Mouse (Mus musculus): ENCODE measurements around the gene Guk1. TPM values are rescaled to one million over a fixed set of nuclear protein-coding genes. Genes with fewer than 3 reads are reported as not detected.

Gene Guk1
- polyA plus RNA-seq, 1 experiment from 2014 or later = 138 TPM

DNA sequence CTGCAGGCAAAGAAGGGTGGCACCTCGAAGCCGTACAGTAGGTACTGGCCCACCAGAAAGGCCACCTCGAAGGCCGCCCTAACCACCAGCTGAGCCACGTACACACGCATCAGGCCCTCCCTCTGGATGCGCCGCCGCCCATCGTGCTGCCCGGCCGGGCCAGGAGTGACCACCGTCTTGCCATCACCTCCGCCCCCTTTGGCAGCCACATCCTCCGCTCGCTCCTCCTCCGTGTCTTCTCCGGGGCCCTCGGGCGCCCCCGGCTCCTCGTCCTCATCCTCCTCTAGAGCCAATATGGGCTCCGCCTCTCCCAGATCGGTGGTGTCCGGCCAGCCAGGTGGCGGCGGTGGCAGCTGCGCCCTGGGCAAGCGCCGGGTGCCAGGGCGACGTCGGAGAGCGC, 15.1 kb downstream of the Guk1 start:
- Histone ChIP-seq H3K27ac (no peak overlapping the region), H3K9ac (no peak overlapping the region), H3K9me3 (no peaks in the 10 kb centered on the region), H3K36me3 (no peaks in the 10 kb centered on the region), H3K4me3 (peak overlapping the region; percentile 34), H3K27me3 (peaks cover 94% of the 10 kb centered on the region), H3K4me1 (0 out of 2 replicates have a peak, but pooled peaks cover 14% of the 10 kb centered on the region), H3K4me2 (replicated peaks) (peak overlapping the region; percentile 51)
- 6% methylated on average over 33 of the region's 34 CpGs for WGBS
- ATAC-seq (ENCODE audit: low FRiP score, low read depth) = no peak

DNA sequence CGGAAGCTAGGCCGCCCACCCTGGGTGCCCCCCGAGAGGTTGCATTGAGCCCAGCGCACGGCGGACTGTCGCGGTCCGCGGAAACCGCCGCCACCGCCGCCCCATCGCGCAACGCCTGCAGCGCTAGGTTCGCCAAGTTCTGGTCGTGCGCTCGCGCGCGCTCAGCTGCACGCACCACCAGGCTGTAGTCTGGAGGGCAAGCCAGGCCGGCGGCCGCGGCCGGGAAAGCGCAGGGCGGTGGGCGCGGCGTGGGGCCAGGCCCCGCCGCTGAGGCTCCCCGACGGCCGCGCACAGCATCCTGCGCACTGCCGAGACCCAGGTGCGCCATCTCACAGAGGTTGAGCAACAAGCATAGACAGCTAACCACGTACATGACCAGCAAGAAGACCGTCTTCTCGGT, 15.5 kb downstream of the Guk1 start:
- ATAC-seq (ENCODE audit: low FRiP score, low read depth) = no peak
- Histone ChIP-seq H3K9me3 (no peaks in the 10 kb centered on the region), H3K4me2 (replicated peaks) (peak overlapping the region; percentile 51), H3K4me1 (0 out of 2 replicates have a peak, but pooled peaks cover 14% of the 10 kb centered on the region), H3K9ac (no peak overlapping the region), H3K4me3 (peak overlapping the region; percentile 34), H3K36me3 (no peaks in the 10 kb centered on the region), H3K27me3 (peaks cover 89% of the 10 kb centered on the region), H3K27ac (no peak overlapping the region)
- WGBS = 3% methylated on average over 48 of the region's 48 CpGs

DNA sequence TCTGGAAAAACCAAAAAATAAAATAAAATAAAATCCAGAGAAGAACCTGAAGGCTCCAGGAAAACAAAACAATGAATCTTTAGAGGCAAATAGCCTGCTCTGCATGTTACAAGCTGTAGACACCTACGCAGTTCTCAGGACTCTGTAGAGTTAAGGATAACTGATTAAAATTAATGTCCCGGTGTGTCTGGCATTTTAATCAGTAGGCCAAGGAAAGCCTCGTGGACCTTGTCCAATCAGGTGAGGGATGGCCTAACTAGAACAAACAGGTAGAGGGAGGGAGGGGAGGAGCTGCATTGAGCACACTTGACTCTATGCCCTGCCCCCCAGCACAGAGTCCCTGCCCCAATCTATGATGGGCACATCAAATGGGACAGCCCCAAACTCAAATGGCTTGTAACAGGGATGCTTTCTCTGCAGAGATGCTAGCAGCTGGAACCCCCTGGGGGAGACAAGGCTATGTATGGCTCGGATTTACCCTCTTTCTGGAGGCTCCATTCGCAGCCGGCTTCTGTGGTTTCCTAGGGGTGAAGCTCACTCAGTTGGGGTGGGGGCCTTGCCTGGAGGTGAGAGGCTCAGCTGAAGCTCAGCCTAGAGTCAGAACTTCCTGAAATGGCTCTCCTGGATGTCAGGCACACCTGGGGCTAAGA, 17.7 kb downstream of the Guk1 start:
- H3K9ac ChIP-seq = no peak overlapping the region
- no peak overlapping the region for H3K4me2 ChIP-seq (replicated peaks)
- no peak overlapping the region for H3K27ac ChIP-seq
- 0 out of 2 replicates have a peak, but pooled peaks cover 14% of the 10 kb centered on the region for H3K4me1 ChIP-seq
- WGBS = 63% methylated on average over 6 of the region's 6 CpGs
- H3K27me3 ChIP-seq = peaks cover 68% of the 10 kb centered on the region
- no peak for ATAC-seq (ENCODE audit: low FRiP score, low read depth)
- no peaks in the 10 kb centered on the region for H3K36me3 ChIP-seq
- no peaks in the 10 kb centered on the region for H3K9me3 ChIP-seq
- no peak overlapping the region for H3K4me3 ChIP-seq

DNA sequence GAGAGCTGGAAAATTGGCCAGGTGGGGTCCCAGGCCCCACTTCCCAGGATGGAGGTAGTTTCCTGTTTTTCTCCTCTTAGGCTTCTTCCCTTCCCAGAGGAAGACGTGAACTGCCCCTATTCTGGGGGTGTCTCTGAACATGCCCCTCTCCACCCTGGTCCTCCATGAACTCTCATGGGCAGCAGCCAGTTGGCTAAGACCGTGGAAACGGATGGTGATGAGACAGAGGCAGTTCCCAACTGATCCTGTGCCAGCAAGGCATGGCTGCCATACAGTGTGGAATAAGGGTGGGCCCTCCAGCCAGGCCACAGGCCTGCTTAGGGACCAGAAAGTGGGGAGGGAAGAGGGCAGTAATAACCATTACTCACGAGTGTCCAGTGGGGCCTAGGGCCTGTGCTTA, 21.5 kb downstream of the Guk1 start:
- Histone ChIP-seq H3K9ac (no peak overlapping the region), H3K9me3 (no peaks in the 10 kb centered on the region), H3K4me2 (replicated peaks) (no peak overlapping the region), H3K4me1 (no peaks in the 10 kb centered on the region), H3K27ac (no peak overlapping the region), H3K36me3 (no peaks in the 10 kb centered on the region), H3K4me3 (no peak overlapping the region), H3K27me3 (peaks cover 30% of the 10 kb centered on the region)
- no peak for ATAC-seq (ENCODE audit: low FRiP score, low read depth)
- 68% methylated on average over 4 of the region's 4 CpGs for WGBS

DNA sequence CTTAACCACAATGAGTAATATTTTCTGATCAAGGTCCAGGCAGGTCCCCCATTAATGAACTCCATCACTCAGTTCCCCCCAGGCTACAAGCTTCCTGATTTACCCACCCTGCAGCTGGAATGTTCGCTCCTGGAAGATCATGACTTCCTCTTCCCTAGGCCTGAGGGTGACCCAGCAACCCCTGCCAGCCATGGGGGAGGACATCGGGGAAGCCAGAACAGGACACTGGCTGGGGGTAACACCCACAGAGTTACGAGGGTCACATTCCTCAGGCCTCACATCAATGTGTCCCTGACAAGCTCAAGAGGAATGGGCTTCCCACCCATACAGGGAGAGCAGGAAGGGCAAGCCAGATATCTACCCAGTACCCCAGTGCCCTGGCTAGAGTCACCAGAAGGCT, 22.2 kb downstream of the Guk1 start:
- Histone ChIP-seq H3K9me3 (no peaks in the 10 kb centered on the region), H3K4me3 (no peak overlapping the region), H3K9ac (0 out of 2 replicates have a peak overlapping the region, but pooled peaks have one; percentile 8), H3K36me3 (no peaks in the 10 kb centered on the region), H3K4me1 (no peaks in the 10 kb centered on the region), H3K4me2 (replicated peaks) (no peak overlapping the region), H3K27me3 (peaks cover 23% of the 10 kb centered on the region), H3K27ac (no peak overlapping the region)
- 48% methylated on average over 3 of the region's 3 CpGs for WGBS
- no peak for ATAC-seq (ENCODE audit: low FRiP score, low read depth)

DNA sequence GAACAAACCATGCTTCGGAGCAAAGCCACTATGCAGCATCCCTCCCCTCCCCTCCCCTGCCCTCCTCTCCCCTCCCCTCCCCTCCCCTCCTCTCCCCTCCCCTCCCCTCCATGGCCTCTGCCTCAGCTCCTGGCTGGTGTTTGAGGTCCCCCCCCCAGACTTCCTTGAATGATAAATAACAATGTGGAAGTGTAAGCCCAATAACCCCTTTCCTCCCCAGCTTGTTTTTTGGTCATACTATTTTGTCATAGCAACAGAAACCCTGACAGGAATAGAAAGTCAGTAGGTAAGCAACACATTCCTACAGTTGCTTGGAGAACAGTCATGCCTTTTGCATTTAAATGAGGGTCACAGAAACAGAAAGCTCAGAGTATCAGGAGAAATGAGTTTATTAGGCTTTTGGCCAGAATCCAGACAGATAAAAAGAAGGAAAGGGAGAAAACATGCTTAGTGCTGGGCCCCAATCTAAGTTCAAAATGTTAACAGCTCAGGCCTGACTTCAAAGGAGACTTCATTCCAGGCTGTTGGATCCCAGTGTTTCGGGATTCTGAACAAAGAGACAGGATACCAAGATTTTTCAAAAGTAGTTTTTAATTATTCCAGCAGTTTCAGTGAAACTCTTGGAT, 26.3 kb downstream of the Guk1 start:
- Histone ChIP-seq H3K4me2 (replicated peaks) (no peak overlapping the region), H3K36me3 (no peaks in the 10 kb centered on the region), H3K4me3 (no peak overlapping the region), H3K27ac (no peak overlapping the region), H3K9ac (no peak overlapping the region), H3K4me1 (peaks cover 12% of the 10 kb centered on the region), H3K27me3 (no peaks in the 10 kb centered on the region), H3K9me3 (no peaks in the 10 kb centered on the region)
- no peak for ATAC-seq (ENCODE audit: low FRiP score, low read depth)
- WGBS = 74% methylated on average over 2 of the region's 2 CpGs

DNA sequence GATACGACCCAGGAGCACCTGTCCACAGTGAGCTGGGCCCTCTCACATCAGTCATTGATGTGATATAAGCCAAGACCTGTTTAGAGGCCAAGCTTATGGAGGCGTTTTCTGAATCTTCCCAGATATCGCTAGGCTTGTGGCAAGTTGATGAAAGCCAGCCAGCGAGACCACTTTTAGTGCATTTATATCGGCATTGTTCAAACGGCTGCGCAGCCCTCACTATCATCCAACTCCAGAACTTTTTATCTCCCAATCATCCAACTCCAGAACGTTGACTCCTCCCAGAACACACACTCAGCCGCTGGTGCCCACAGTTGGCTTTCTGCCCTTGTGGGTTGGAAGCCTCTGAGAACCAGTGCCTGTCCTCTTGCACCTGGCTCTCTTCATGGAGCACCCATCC, 27.6 kb downstream of the Guk1 start:
- H3K4me1 ChIP-seq = peaks cover 12% of the 10 kb centered on the region
- no peak overlapping the region for H3K9ac ChIP-seq
- H3K4me2 ChIP-seq (replicated peaks) = peak overlapping the region; percentile 73
- ATAC-seq (ENCODE audit: low FRiP score, low read depth) = no peak
- no peaks in the 10 kb centered on the region for H3K36me3 ChIP-seq
- H3K4me3 ChIP-seq = peak overlapping the region; percentile 66
- H3K27ac ChIP-seq = no peak overlapping the region
- no peaks in the 10 kb centered on the region for H3K9me3 ChIP-seq
- WGBS = 78% methylated on average over 9 of the region's 9 CpGs
- H3K27me3 ChIP-seq = no peaks in the 10 kb centered on the region

DNA sequence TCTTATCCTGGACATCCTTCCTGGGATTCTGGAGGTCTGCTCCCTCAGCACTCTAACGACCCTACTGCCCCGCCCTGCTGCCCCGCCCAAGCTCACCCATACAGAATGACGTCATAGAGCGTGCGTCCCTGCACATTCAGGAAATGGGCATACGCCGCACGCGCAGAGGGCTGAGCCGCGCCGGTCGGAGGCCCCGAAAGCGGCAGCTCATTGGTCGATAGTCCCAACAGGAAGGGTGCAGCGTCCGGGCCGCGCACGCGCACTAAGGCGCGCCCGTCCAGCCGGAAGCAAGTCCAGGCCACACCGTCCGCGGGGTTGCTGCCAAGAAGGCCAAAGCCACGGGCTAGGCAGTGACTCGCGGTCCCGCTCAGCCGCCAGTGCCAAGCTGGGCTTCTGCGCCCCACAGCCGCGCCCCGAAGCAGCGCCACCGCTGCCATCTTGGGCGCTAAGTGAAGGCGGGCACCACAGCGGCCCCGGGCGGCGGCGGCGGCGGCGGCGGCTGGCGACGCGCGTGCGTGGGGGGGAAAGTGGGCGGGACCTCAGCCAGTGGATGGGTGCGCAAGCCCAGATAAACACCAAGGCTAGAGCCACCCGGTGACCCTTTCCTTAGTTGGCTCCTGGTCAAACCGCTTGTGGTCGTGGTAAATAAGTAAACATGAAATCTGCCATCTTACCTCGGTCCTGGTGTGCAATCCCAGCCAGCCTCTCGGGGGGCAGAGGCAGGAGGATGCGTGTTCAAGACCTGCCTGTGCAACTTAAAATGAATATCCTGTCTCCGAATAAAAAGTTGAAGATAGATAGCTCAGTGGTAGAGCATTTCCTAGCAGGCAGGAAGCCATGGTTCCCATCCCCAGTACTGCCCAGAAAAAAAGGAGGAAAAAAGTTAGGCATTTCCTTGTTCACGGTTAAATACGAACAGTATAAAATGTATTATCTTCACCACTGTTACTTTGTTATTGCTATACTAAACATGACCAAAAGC, 28.5 kb downstream of the Guk1 start, which contains the start of gene Iba57:
Iba57 (minus strand) TSS at position 485 of the 982 bp plus-strand sequence.
- ATAC-seq (ENCODE audit: low FRiP score, low read depth) = peak; percentile 98
- Histone ChIP-seq H3K4me2 (replicated peaks) (peak within 1 kb of the TSS; percentile 73), H3K4me3 (peak within 1 kb of the TSS; percentile 66), H3K4me1 (peaks cover 12% of the 10 kb centered on the region), H3K27me3 (no peaks in the 10 kb centered on the region), H3K9me3 (no peaks in the 10 kb centered on the region), H3K27ac (peak within 1 kb of the TSS; percentile 97), H3K9ac (peak within 1 kb of the TSS; percentile 82), H3K36me3 (peaks cover 4% of the 10 kb centered on the region)
- 3% methylated on average over 67 of the region's 68 CpGs for WGBS

DNA sequence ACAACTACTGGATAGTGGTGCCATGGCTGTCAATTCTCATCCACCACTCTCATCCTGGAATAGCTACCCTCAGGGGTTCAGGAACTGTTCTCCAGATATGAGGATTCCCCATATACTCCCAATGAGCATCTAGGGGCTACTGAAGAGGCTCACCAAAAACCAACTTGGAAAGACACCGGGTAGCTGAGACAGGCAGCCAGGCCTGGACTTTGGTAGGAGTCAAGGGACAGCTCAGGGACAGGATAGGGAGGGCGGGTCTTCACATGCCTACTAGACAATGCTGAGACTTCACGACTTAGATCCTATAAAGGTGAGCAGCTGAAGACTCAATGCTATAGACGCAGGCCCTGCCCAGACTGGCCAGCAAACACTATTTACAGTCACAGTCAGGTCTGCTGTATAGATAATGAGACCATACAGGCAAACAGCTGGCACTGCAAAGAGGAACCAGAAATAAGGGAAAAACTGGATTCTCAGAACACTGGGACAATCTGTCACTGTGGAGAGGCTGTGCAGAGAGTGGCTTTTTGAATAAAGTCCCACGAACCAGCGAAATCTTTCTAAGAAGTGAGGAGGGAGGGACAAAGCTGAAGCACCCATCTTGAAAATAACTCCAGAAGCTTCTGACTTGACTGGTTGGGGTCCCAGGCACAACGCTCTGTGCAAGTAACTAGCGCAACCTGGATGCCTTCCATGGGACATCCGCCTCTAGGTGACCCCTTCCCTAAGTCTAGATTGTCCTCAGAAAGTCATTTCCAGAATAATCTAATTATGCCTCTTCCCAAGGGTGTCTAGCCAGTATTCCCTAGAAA, 29.4 kb downstream of the Guk1 start:
- H3K9ac ChIP-seq = peak overlapping the region; percentile 59
- 61% methylated on average over 9 of the region's 9 CpGs for WGBS
- peak overlapping the region; percentile 73 for H3K4me2 ChIP-seq (replicated peaks)
- no peaks in the 10 kb centered on the region for H3K27me3 ChIP-seq
- no peaks in the 10 kb centered on the region for H3K9me3 ChIP-seq
- ATAC-seq (ENCODE audit: low FRiP score, low read depth) = no peak
- H3K27ac ChIP-seq = peak overlapping the region; percentile 48
- H3K36me3 ChIP-seq = peaks cover 13% of the 10 kb centered on the region
- peaks cover 12% of the 10 kb centered on the region for H3K4me1 ChIP-seq
- peak overlapping the region; percentile 66 for H3K4me3 ChIP-seq

DNA sequence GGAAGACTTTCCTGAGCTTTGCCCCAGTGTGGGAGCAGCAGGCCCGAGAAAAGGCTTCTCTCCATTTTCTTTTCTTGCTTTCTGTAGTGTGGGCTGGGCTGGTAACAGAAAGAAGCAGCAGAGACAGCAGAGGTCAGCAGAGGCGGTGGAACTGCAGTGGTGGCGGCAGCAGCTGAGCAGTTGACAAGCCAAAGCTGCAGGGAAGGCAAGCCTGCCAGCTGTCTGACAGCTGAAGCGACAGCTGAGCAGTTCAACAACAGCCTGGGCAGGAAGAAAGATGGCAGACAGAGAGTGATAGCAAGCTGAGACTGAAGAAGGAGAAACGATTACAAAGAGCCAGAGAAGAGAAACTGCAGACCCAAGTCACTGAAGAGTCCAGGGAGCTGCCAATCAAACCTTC, 30.6 kb downstream of the Guk1 start:
- 76% methylated on average over 5 of the region's 5 CpGs for WGBS
- no peak overlapping the region; the same call in 1 of the 2 replicates for H3K9ac ChIP-seq
- H3K9me3 ChIP-seq = no peaks in the 10 kb centered on the region
- no peak for ATAC-seq (ENCODE audit: low FRiP score, low read depth)
- H3K4me1 ChIP-seq = peaks cover 12% of the 10 kb centered on the region
- no peaks in the 10 kb centered on the region for H3K27me3 ChIP-seq
- no peak overlapping the region for H3K4me2 ChIP-seq (replicated peaks)
- no peak overlapping the region for H3K4me3 ChIP-seq
- no peak overlapping the region; the same call in 1 of the 2 replicates for H3K27ac ChIP-seq
- H3K36me3 ChIP-seq = peaks cover 17% of the 10 kb centered on the region

DNA sequence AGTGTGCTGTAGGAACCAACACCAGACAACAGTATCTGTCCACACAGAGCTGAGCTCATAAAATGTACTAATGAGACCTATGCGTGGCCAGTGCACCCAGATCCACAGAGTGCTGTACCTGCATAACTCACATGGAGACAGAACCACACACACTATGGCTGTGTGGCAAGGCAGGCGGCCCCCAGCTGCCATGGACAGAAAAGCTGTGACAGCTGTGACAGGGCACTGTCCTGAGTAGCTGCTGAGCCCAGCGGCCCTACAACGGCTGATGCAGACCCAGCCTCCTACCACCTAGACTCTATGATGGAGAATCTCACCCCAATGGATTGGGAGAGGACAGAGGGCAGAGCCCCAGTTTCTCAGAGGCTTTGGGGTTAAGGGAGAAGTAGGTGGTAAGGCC, 32.5 kb downstream of the Guk1 start:
- Histone ChIP-seq H3K9ac (peak overlapping the region; percentile 25; the same call in 1 of the 2 replicates), H3K4me2 (replicated peaks) (no peak overlapping the region), H3K9me3 (no peaks in the 10 kb centered on the region), H3K27ac (no peak overlapping the region), H3K4me1 (peaks cover 12% of the 10 kb centered on the region), H3K27me3 (no peaks in the 10 kb centered on the region), H3K4me3 (no peak overlapping the region), H3K36me3 (peaks cover 25% of the 10 kb centered on the region)
- 90% methylated on average over 4 of the region's 4 CpGs for WGBS
- no peak for ATAC-seq (ENCODE audit: low FRiP score, low read depth)
